Mouse (Mus musculus) c-Kit-negative CD71-positive TER-119-positive erythroid progenitor cells, embryonic 14.5 days (primary cell): ENCODE data around the gene Lypd8.
A peak's percentile ranks its signal among the peaks of the same experiment; 100 is the strongest.
"Not testable (repeated sequence)": the region's sequence is repeated elsewhere in the genome, so short reads cannot be mapped to it uniquely, and the experiment has no call there.

Experiments
- DNase-seq: peaks from one replicate; pipeline ENCODE4 v3.0.0-alpha.2; 2013; ENCODE audit warnings: low read depth, low spot score

The Lypd8 gene

GRCm38 (mm10) chr11:58378763-58379278, at the start of gene Lypd8:
Lypd8 (plus strand) TSS chr11:58379043.
- no peak for DNase-seq

GRCm38 (mm10) chr11:58329906-58330275, 49.0 kb upstream of the Lypd8 start:
- DNase-seq = no peak

GRCm38 (mm10) chr11:58330276-58331148, 48.3 kb upstream of the Lypd8 start, which contains the start of the genes Zfp672 and Sh3bp5l:
Zfp672 (minus strand) TSS chr11:58330339.
Sh3bp5l (plus strand) TSS chr11:58330724.
- peak; percentile 87 for DNase-seq

GRCm38 (mm10) chr11:58331149-58331495, 47.7 kb upstream of the Lypd8 start:
- DNase-seq = no peak

GRCm38 (mm10) chr11:58331546-58331945, 47.3 kb upstream of the Lypd8 start:
- DNase-seq = no peak

DNA sequence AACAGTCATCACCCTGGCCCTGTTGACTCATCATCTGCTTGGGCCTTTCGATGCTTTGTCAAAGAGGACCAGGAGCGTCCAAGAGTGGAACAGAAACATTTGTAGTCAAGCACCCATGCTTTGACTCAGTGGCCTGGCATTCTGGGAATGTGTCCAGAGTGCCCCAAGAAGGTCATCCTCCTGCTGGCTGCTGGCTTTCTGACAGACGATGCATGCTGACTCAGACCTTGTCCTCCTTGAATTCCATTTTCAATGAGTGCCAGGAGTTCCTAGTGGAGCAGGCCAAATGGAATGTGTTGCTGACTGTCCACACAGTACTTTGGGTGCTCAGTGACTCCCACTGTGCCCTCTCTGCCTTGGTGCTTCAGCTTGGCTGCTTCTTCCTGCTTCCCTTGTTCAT, 44.1 kb upstream of the Lypd8 start:
- DNase-seq = no peak

DNA sequence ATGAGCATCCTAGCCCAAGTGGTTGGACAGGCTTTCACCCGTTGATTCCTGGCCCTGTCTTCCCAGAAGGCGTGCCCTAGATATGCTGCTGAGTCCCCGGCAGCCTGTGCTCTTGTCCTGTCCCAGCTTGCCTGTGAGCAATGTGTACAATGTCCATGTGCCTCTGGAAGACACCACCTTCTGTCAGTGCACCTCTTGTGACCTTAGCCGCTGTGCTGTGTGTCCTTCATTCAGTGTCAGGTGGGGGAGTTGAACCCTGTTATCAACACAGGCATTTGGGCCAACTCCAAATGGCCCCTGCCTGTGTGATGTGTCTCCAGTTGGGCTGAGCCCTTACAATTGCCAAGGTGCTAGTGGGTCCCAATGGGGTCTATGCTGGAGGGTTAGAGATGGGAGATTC, 32.1 kb upstream of the Lypd8 start:
- DNase-seq = no peak

GRCm38 (mm10) chr11:58350628-58351027, 28.2 kb upstream of the Lypd8 start:
- no peak for DNase-seq

DNA sequence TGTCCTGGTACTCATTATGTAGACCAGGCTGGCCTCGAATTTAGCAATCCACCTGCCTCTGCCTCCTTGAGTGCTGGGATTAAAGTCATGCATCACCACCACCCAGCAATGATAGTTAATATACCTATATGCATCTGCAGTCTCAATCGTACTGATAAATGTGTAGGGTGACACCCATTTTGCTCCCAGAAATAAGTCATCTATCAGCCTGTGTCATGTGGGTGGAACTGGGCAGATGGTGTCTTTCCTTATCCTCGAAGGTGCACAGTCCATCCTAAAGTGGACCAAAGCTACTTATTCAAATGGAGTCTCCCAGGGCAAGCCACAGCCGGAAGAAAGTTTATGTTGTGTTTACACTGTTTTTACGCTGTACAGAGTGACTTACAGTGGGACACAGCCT, 27.7 kb upstream of the Lypd8 start:
- peak; percentile 52 for DNase-seq

- peak; percentile 70 for DNase-seq
These were observed 25.9 kb upstream of the Lypd8 start for GRCm38 (mm10) chr11:58352681-58353548.

- no peak for DNase-seq
These were observed 25.1 kb upstream of the Lypd8 start for GRCm38 (mm10) chr11:58353709-58354108.

DNA sequence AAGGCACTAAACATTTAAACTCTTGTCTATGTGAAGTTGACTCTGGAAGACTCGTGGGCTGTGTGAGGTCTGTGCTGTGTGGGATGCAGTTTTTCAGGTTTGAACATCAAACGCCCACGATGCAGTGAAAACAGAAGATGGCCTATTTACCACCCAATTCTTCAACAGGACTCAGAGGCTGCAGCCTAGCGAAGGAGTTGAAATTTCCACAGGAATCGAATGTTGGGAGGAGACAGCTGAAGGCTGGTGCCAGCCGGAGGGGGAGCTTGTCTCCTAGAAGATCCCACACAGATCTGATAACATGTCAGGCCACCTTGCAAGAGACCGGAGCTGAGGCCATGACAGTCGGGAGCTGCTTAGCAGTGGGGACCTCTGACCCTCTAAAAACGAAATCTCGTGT, 24.4 kb upstream of the Lypd8 start:
- DNase-seq = no peak

- DNase-seq = no peak
These were observed 23.9 kb upstream of the Lypd8 start for GRCm38 (mm10) chr11:58354927-58355326.

GRCm38 (mm10) chr11:58357042-58357441, 21.8 kb upstream of the Lypd8 start:
- DNase-seq = no peak

DNA sequence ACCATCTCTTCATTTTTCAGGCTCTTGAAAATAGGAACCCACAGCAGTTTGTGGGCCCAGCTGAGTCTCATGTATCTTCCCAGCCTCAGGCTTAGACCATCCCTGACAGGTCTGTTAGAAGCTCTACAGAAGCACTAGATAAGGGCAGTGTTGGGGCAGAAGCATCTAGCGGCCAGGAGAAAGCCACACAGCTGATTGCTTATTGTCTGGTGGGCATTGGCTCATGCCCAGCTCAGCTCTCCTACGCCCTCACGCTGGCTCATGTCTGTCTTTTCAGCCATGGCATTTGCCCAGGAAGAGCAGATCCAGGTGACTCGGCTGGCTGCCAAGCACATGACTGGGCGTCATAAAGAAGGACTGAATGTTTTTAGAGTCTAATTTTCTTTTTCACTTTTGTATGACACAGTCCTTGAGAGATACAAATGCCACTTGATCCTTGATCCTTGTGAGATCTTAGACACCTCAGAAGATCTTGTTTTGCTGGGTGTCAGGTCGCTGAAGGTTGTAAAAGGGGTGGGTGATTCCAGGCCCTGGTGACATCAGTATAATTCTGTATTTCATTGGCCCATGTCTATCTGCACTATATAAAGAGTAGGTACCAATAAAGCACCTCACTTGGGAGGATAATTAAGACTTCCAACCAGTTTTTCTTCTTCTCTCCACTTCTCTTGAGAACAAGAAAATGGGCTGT, 20.9 kb upstream of the Lypd8 start:
- no peak for DNase-seq

- not testable (repeated sequence) for DNase-seq
These were observed 16.3 kb upstream of the Lypd8 start for GRCm38 (mm10) chr11:58362562-58362961.

DNA sequence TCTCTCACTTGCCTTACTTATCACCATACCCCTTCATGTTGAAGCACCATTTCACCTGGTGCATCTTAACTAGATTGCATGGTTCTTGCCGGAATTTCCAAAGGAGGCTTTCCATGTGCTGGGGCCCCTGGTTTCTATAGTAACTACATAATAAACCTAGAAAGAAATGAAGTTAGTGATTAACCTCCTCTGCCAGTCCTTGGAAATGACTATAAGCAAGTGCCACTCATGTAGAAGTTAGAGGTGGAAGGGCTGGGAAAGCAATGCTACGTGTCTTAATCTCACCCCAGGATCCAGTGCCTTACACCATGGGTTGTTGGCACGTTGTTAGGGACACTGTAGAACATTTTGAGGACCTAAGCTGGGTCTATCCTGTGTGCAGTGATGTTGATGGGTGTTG, 14.4 kb upstream of the Lypd8 start:
- DNase-seq = no peak

- DNase-seq = not testable (repeated sequence)
These were observed 12.7 kb upstream of the Lypd8 start for GRCm38 (mm10) chr11:58366191-58366590.

DNA sequence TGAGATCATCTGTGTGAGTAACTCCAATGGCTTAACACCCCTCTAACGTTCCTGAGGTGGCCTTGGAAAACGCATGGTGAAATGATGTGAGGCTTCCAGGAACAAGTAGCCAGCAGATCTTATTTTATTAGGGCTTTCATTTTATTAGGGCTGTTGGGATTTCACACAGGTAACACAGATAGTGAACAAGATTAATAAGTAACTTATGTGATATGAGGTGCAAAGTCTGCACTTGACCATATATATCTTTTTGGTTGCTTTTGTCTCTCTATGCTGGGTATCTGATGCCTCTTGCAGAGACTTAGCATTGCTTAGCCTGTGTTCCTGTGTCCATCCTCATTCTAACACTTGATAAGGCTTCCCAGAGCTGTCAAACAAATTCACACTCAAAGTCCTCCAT, 1.6 kb upstream of the Lypd8 start:
- no peak for DNase-seq

GRCm38 (mm10) chr11:58377686-58378085, 1.2 kb upstream of the Lypd8 start:
- no peak for DNase-seq

DNA sequence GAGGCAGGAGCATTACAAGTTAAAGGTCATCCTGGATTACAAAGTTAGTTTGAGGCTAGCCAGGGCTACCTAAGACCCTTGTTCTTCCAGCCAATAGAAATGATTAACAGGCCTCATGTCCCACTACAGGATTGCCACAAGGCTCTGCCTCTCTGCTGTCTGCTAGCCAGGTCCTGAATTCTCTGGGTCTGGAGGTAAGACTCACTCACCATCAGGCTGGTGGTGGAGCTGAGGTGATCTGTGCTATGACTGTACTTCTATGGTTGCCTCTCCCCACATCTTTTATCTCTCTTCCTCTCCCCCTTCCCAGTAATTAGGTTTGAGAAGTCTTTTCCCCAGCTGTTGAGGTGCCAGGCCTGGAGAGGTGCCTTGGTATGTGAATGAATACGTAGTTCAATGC, 673 bp downstream of the Lypd8 start:
- DNase-seq = no peak

DNA sequence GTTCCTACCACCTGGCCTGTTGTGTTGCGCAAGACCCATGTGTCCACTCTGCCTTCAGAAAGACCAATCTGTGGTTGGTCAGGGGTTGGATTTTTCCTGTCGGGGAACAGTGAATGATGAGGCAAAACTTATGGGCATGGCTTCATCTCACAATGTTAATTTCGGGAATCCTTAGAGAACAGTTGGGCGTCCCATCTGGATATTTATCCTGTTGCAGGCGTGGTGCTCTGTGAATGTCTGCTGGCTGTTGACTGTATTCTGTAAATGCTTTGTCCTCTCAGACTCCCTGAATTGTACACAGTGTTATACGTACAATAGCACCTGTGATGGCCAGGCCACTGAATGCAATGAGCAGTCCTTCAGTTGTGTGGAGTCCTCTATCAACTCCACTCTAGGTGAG, 3.6 kb downstream of the Lypd8 start:
- no peak for DNase-seq
